Mouse (Mus musculus): ENCODE measurements around the gene Lpcat3.
"Not testable (repeated sequence)": the region's sequence is repeated elsewhere in the genome, so short reads cannot be mapped to it uniquely, and the experiment has no call there.

The Lpcat3 gene

DNA sequence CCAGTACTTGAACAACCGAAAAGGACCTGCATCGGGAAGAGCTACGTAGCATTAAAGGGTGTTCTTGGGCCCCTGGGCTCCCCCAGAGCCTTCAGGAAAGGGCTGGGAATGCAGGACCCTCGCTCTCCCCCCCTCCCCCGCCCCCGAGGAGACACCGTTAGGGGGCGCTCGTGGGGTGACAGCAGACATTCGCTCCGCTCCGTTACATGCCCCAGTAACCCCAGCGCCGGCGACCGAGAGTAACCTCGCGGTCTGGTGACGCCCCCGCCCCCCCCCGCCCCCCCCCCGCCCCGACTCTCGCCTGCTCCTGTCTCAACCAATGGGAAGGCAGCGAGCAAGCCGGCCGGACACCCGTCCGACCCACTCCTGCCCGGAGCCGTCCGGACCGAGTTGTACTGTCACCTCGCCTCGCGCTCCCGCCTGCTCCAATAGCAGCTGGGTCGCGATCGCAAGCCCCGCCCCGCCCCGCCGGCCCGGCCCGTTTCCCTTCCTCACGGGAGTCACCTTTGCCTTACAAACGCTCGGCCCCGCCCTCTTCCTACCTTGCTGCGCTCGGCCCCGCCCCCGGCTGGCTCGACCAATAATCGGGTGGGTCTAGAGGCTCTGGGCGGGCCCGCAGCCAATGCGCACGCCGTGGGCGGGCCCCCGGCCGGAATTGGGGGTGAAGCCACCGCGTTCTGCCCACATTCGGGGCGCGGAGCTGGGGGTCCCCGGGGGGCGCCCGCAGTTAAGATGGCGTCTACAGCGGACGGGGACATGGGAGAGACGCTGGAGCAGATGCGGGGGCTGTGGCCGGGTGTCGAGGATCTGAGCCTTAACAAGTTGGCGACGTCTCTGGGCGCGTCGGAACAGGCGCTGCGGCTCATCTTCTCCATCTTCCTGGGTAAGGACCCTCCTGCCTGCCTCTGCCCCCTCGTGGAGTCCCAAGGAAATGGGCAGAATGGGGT lies at the start of gene Lpcat3:
Lpcat3 (plus strand) TSS at position 551 of the 947 bp plus-strand sequence.
- peak; percentile 94 to 98 for DNase-seq (ENCODE audit: low spot score in 2 of 2)

DNA sequence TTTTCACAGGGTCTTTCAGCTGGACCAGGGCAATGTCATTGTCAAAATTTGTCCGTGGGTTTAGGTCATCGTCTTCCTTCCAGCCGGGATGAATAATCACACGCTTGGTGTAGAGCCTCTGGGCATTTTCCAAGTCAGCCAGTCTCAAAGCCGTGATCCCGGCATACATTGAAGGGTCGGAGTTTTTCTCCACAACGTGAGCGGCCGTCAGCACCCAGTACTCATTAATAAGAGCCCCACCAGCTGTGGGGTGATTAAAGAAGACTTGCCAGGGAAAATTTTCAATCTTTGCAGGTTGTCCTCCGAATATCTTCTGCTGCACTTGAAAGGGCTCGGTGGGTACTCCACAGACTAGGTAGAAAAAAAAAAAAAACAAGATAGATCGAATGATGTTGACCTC lies 37.2 kb upstream of the Lpcat3 start:
- no peak for DNase-seq (ENCODE audit: low spot score in 2 of 2)

DNA sequence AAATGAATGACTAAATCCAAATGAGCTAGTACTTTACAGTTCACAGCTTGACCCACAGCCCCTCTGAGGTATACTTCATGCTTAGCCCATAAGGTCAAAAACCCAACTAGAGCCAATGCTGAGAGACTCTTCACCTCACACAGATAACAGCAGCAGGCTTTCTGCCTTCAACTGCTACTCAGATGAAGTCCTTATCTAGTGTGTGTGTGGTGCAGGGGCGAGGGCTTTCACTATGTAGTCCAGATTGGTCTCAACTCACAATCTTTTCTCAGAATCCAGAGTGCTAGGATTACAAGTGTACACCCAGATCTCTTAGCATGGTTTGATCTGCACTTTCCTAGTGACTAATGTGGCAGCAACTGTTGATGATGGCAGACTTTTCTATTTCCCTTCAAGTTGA lies 36.6 kb upstream of the Lpcat3 start:
- DNase-seq (ENCODE audit: low spot score in 2 of 2), result not testable (repeated sequence)

DNA sequence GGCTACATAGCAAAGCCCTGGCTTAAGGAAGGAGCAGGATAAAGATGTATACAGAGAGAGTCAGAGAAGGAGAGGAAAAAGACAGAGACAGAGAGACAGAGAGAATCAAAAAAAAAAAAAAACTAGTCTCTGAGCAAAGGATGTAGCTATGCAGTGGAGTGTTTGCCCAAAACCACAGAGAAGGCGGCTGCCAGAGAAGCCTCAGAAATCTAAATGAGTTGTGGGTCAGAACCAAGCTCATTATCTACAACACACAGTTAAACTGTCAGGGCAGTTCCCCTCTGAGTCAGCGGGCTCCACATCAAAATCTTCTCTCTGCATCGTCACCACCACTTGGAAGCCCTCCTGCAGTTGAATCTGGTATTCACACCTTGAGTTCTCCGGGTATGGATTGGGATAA lies 32.1 kb upstream of the Lpcat3 start:
- no peak for DNase-seq (ENCODE audit: low spot score in 2 of 2)

DNA sequence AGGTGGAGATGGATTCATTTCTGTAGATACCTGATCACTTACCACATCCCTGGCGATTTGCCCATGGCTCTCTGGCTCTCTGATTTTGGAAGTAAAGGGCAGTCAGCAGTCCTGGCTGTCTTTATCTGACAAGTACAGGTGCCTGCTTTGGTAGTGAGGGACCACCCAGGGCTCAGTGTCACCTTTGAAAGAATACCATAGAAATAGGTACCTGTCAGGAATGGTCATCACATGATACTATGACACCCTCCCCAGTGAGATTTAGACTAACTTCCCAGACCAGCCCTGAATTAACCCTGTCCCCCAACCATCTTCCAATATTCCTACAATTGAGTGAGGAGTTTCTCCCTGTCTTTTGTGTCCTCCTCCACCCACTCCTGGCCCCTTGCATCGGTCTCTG lies 26.8 kb upstream of the Lpcat3 start, which contains the start of gene C1s2:
C1s2 (minus strand) TSS at position 101 of the 400 bp plus-strand sequence.
- not testable (repeated sequence) for DNase-seq (ENCODE audit: low spot score in 2 of 2)

DNA sequence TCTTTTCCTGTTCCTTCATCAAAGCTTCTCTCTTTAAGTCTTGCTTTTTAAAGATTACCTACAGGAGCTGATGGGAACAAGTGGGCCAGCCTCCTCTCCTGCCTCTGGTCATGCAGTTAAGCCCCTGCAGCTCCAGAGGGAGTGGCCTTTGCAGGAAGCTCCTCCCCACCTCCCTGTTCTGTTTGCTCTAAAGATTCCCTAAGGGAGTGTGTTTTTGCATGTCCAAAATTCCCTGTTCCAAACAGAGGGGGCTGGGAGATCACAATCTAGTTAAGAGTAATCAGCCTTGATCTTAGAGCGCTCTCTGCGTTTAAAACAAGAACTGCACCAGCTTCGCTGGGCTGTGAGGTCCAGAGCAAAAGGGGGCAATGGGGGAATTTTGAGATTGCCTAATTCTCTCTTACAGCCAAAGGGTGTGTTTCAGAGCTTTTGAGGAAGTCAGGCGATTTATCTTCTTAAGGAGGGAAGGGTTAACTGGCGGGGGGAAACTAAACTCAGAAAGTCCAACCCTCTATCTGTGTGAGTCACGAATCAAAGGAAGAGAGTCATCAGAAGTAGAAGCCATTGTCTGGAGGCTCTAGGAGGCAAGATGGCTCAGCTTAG lies 25.9 kb upstream of the Lpcat3 start:
- DNase-seq (ENCODE audit: low spot score in 2 of 2), result not testable (repeated sequence)

DNA sequence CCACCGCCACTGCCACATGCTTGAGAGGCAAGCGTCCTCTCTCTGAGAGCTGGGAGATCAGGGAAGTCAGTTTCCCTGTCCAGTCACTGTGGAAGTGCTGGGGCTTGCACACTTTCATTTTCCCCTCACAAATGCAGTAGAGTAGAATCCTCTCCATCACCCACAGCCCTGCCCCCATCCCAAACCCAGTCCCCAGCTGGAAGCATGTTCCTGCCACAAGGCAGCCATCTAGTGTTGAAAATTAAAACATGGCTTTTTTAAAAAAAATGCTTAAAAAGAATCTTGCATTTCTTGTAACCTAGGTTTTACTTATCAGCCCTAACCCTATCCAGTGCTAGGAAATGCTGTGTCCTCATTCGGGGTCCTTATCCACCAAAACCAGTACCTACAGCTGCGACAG lies 22.8 kb upstream of the Lpcat3 start:
- DNase-seq (ENCODE audit: low spot score in 2 of 2), result no peak

DNA sequence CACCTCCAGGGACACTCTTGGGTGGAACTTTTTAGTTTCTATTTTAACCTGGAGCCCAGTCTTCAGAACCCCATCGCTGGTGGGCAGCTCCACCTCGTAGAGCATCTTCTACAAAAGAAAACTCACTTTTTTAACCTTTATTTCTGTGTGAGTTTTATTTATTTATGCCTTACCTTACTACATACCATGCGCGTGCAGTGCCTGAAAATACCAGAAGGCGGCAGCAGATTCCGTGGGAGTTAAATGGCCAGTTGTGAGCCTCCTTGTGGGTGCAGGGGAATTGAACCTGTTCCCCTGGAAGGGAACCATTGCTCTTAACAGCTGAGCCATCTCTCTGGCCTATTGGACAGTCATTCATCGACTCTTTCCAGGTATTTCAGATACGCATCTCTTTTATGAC lies 21.8 kb upstream of the Lpcat3 start:
- DNase-seq (ENCODE audit: low spot score in 2 of 2), result peak in 1 of 2 experiments; percentile 53

DNA sequence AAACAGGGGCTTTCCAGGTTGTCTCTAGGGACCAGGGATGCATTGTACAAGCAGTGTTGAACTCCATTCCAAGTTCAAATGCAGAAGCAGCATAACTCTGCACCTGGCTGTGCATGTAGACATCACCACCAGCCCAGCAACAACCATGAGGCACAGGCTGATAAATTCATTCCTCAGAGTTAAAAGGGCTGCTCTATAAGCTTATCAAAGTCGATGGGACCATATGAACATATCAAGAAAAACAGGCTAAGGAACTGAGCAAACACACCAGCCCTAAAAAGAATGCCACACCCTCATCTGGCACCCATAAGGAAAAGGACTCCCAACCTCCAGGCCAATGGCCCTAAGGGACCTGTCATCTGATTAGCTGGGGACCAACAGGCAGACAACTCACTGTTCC lies 16.4 kb upstream of the Lpcat3 start:
- no peak for DNase-seq (ENCODE audit: low spot score in 2 of 2)

DNA sequence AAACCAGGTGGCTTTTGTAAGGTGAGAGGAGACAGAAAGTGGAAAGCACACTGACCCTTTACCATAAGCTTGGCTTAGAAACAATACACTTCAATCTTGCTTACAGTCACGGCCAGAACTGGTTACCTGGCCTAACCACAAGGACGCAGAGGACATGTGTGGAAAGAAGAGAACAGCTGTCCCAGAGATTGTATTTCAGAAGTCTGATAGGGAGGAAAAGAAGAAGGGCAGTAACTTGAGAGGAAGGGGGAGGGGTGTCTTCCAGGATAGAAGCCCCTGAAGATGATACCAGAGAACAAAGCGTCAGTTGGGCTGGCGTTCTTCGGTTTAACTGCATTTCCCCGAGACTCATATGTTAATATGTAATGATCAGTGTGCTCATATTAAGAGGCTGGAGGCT lies 6.9 kb upstream of the Lpcat3 start:
- no peak for DNase-seq (ENCODE audit: low spot score in 2 of 2)

DNA sequence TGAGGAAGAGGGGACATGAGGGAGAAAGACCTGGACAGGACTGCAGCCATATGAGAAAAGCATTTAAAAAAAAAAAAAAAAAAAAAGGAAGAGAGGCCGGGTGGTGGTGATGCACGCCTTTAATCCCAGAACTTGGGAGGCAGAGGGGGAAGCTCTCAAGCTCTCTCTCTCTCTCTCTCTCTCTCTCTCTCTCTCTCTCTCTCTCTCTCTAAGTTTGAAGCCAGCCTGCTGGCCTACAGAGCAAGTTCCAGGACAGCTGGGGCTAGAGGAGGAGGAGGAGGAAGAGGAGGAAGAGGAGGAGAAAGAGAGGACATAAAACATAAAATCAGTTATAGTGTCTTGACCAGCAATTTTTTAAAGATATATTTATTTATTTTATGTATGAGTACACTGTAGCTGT lies 4.8 kb upstream of the Lpcat3 start:
- DNase-seq (ENCODE audit: low spot score in 2 of 2), result no peak

DNA sequence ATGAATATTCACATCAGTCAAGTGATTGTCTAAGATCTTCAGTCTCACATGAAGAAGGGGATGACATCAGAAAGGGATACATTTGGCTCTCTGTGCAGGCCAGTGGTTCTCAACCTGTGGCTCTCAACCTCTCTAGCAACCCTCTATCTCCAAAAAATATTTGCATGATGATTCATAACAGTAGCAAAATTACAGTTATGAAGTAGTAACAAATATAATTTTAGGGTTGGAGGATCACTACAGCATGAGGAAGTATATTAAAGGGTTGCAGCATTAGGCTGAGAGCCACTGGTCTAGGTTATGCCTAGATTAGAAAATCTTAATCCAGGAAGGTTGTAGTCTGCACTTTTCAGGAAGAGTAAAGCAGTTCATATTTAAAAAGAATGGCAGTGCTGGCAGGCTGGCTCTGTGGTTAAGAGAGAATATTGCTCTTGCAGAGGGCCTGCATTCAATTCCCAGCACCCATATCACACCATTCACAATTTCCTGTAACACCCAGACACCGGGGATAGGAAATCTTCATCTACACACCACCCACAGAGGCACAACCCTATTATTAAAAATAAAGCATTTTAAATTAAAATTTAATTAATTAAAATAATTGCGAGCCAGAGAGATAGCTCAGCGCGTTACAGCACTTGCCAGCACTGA lies 1.5 kb upstream of the Lpcat3 start:
- DNase-seq (ENCODE audit: low spot score in 2 of 2), result no peak

DNA sequence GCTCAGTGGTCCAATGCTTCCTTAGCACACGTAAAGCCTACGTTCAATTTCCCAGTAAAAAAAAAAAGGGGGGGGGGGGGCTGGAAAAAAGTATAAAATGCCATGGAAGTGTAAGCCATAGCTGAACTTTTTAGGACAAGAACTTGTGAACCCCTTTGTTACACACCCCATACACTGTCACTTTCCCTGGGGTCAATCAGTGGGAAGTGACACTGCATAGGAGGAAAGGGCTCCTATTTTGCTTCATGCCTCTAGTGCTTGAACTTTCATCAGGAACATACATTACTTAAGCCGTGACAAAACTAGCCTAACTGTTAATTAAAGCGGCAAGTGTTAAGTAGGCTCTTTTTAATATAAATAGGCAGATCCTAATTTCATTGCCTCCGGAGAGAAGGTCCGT lies 832 bp upstream of the Lpcat3 start:
- DNase-seq (ENCODE audit: low spot score in 2 of 2), result no peak

DNA sequence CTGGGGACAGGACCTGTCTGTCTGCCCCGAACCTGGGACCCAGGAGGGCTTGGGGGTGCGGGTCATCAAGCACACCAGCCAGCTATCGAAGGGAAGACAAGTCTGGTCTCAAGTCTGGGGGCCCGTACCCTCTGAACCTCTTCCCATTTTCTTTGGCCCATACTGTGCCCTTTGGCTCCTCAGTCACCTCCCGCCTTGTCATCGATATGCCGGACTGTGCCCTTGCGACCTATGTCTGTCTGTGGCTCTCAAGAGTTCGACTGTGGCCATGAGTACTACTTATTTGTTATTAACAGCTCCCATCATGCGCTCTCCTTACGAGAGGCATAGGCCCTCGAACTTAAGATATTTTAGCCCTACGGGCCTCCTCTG lies 583 bp downstream of the Lpcat3 start:
- DNase-seq (ENCODE audit: low spot score in 2 of 2), result no peak

DNA sequence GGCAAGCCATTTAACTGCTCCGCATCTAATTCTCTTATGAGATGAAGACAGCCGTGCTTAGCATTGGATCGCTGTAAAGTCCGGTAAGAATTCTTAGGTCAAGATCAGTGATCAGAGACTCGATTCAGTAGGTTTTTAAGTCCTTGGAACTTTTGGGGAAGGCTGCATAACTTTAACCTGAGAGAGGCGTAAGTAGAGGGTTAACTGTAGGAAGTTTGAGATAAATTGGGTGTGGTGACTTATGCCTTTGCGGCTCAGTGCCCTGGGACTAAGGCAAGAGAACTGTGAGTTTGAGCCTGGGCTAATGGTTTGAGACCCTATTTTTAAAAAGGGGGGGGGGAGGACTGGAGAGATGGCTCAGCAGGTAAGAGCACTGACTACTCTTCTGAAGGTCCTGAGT lies 1.4 kb downstream of the Lpcat3 start:
- DNase-seq (ENCODE audit: low spot score in 2 of 2), result no peak

DNA sequence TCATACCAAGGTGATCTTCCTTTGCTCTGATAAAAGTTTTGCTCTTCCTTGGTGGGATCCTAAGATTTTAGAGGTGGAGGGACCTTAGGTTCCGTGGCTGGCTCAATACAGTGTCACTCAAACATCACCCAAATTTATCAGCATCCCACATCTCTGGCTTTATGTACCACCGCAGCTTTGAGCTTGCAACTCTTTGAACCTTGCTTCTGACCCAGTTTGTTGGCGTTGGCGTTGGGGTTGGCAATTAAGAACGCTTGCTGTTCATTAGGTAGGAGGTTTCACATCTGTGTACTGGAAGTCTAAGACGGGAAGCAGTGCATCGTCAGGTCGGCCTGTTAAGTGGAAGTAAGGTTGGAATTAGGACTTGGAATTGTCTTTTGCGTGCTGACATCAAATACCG lies 2.2 kb downstream of the Lpcat3 start:
- no peak for DNase-seq (ENCODE audit: low spot score in 2 of 2)

DNA sequence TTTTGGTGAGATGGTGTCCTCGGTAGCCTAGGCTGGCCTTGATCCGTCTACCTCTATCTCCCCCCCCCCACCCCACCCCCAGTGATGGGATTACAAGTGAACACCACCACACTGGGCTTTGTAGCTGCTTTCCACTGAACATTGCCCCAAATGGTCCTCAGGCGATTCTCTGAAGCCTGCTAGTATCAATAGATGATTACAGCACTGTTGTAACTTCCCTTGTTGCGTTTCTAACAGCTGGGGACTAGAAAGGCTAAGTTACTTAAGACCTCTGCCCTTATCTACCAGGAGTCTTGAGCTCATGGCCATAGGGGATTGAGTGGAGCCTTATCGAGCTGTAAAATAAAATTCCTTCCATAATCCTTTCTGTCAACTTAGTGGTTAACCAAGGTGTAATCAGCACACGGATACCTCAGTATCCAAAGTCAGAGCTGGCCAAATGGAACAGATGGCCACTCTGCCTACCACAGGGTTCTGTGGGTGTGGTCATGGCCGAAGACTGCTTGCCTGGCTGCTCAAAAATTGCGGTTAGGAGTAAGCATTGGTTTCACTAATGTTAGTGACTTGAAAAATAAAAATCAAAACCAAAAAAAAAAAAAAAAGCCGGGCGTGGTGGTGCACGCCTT lies 6.5 kb downstream of the Lpcat3 start:
- no peak for DNase-seq (ENCODE audit: low spot score in 2 of 2)

DNA sequence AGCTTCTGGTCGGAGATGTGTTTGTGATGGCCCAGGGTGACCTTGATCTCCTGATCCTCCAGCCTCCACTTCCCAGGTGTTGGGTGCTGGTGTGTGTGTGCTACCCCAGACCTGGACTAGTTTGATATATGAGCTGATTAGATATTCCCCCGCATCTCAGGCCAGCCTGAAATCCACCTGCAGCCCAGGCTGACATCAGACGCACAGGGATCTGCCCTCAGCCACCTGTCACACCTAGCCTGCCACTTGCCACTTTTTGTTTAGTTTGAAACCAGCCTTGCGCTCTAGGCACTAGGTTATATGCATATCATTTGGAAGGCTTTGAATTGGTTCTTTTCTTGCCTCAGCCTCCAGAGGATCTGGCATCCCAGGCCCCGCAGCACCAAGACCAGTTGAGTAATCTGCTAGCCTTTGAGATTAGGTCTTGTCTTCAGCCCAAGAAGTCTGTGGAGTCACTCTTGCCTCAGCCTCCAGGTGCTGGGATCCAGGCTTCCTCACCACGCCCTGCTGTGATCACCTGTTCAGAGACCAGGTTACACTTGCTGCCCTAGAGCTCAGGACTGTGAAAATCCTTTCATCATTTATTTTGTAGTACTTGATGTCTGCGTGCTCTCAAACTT lies 7.6 kb downstream of the Lpcat3 start:
- no peak for DNase-seq (ENCODE audit: low spot score in 2 of 2)

DNA sequence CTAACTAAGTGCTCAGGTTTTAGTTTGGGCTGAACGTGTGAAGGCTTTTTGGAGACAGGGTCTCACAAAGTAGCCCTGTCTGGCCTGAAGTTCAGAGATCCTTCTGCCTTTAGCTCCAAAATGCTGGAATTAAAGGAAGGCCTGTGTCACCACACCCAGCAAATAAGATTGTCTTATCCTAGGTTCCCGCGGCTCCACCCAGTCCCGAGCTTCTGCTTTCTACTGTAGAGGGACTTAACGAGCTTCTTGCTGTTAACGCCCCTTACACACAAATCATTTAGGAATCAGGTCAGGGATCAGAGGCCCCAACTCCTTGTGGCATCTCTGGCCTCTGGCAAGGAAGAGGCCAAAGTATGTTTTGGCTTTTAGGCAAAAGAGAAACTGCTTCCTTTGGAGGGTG lies 9.3 kb downstream of the Lpcat3 start:
- DNase-seq (ENCODE audit: low spot score in 2 of 2), result no peak

DNA sequence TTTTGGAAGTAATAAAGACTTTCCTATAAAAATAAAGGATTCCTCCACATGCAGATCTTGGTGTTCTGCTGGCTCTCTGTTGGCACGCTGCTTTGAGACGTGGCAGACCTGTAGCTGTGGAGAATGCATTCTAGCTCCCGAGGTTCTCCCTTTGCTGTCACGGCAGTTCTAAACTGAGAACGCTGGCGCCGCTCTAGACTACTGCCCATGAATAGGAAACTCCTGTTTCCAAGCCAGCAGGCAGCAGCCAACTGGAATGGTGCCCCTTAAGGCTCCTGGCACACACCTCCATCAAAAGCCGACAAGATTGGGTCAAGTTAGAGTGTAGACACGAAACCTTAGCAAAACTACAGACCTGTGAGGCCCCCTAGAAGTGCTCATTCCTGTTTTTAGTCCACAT lies 10.8 kb downstream of the Lpcat3 start:
- DNase-seq (ENCODE audit: low spot score in 2 of 2), result peak in 1 of 2 experiments; percentile 58

DNA sequence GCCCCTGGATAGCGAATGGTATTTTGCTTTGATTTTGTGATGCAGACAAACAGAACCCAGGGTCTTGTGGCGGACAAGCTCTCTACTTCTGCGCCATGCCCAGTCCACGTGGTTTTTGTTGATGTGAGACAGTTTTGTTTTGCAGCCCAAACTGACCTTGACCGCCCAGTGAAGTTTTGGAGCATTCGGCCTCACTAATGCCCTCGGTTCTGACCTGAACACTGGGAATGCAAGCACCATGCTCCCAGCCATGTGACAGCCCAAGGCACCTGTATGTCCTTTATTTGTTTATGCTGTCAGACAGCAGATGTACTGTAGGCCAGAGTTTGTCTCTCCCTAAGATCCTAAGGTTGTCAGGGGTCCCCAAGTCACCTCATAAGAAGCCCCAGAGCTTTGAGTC lies 11.8 kb downstream of the Lpcat3 start:
- DNase-seq (ENCODE audit: low spot score in 2 of 2), result no peak

DNA sequence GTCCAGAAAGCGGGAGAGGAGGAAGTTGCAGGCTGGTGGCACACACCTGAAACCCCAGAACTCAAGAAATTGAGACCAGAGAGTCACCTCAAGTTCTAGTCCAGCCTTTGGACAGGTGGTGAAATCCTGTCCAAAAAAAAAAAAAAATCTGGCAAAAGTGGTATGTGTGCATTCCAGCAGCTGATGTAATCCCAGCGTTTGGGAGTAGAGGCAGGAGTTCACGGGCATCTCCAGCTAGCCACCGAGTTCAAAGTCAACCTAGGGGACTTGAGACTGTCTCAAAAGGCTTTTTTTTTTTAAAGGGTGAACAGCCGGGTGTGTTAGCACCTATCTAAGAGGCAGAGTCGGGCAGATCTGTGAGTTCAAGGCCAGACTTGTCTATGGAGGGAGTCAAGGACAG lies 13.3 kb downstream of the Lpcat3 start:
- no peak for DNase-seq (ENCODE audit: low spot score in 2 of 2)

All from left cerebral cortex, adult 9 months (tissue).